Mouse (Mus musculus) left cerebral cortex, adult 6 months (tissue): ENCODE measurements around the gene Zfp809. TPM values are rescaled to one million over a fixed set of nuclear protein-coding genes. Genes with fewer than 3 reads are reported as not detected.

Experiments
- long read RNA-seq, 2 experiments: library from polyadenylated mRNA; unstranded; transcript quantifications; one replicate each; pipeline ENCODE4 v2.0.0; 2019 to 2020
- polyA plus RNA-seq: library from polyadenylated mRNA; unstranded; fragments of <200 nt; fragmentation: Nextera tagmentation; gene quantifications from 2 replicates; pipeline ENCODE4 v1.2.3, GENCODE M21; 2021

The Zfp809 gene
- polyA plus RNA-seq, result 11.1 and 12.7 TPM in 2 replicates
- long read RNA-seq, experiment 1, transcript Zfp809-205 (5 exons, 1,313 nt), result major isoform, 10 of 30 reads
- long read RNA-seq, experiment 1, transcript Zfp809-201 (6 exons, 1,425 nt), result minor isoform, 5 of 30 reads
- long read RNA-seq, experiment 1, partial matches to known transcripts, result 3 of 30 reads
- long read RNA-seq, experiment 1, other reads (novel, unspliced or antisense), result 10 of 30 reads
- long read RNA-seq, experiment 2, partial matches to known transcripts, result 2 of 11 reads
- long read RNA-seq, experiment 2, other reads (novel, unspliced or antisense), result 4 of 11 reads

GRCm38 (mm10) chr9:22225581-22226388, at the start of gene Zfp809:
Gene Zfp809 (plus strand): TSS chr9:22225714.

GRCm38 (mm10) chr9:22188025-22188611, 37.4 kb upstream of the Zfp809 start, which contains the start of gene Zfp872:
Gene Zfp872 (plus strand): TSS chr9:22188090.

GRCm38 (mm10) chr9:22259184-22260091, 33.9 kb downstream of the Zfp809 start, which contains the start of gene Zfp599:
Gene Zfp599 (minus strand): TSS chr9:22259895.

Other genes starting within 250 kb of the Zfp809 start
- 1.0 and 1.5 TPM in 2 replicates for gene Rgl3, start 236.3 kb upstream of the Zfp809 start, polyA plus RNA-seq
- 2.7 TPM in 2 replicates for gene Ccdc151, start 223.1 kb upstream of the Zfp809 start, polyA plus RNA-seq
- gene Prkcsh, start 222.9 kb upstream of the Zfp809 start, polyA plus RNA-seq, result 24.2 and 25.2 TPM in 2 replicates
- 21.2 and 23.5 TPM in 2 replicates for gene Elavl3, start 173.7 kb upstream of the Zfp809 start, polyA plus RNA-seq
- gene Gm49318, start 154.5 kb upstream of the Zfp809 start, polyA plus RNA-seq, result not detected in 2 replicates
- 3.5 and 4.6 TPM in 2 replicates for gene Zfp653, start 154.3 kb upstream of the Zfp809 start, polyA plus RNA-seq
- gene Ecsit, start 140.3 kb upstream of the Zfp809 start, polyA plus RNA-seq, result 51.1 and 51.8 TPM in 2 replicates
- gene Cnn1, start 126.5 kb upstream of the Zfp809 start, polyA plus RNA-seq, result 0.49 and 0.67 TPM in 2 replicates
- gene Elof1, start 108.5 kb upstream of the Zfp809 start, polyA plus RNA-seq, result 175 and 193 TPM in 2 replicates
- gene Acp5, start 90.0 kb upstream of the Zfp809 start, polyA plus RNA-seq, result 0.21 and 0.39 TPM in 2 replicates
- 173 and 183 TPM in 2 replicates for gene Pigyl, start 68.9 kb upstream of the Zfp809 start, polyA plus RNA-seq
- 0.06 TPM in 1 of 2 replicates, not detected in the other for gene Zfp872, start 37.6 kb upstream of the Zfp809 start, polyA plus RNA-seq
- gene Zfp599, start 34.2 kb downstream of the Zfp809 start, polyA plus RNA-seq, result 1.9 and 3.0 TPM in 2 replicates
- gene Zfp810, start 81.9 kb downstream of the Zfp809 start, polyA plus RNA-seq, result 8.4 and 11.9 TPM in 2 replicates
- gene Anln, start 163.5 kb downstream of the Zfp809 start, polyA plus RNA-seq, result 4.6 and 6.8 TPM in 2 replicates
- gene 9530077C05Rik, start 185.8 kb downstream of the Zfp809 start, polyA plus RNA-seq, result 6.6 and 8.0 TPM in 2 replicates
- not detected in 2 replicates for gene Gm17545, start 228.6 kb downstream of the Zfp809 start, polyA plus RNA-seq
- gene Rp9, start 244.0 kb downstream of the Zfp809 start, polyA plus RNA-seq, result 54.7 and 56.5 TPM in 2 replicates